Mouse (Mus musculus) testis, adult 2 months (tissue): ENCODE data around the gene Grin1.

ENCODE experiments used
- CTCF ChIP-seq: fragments of 200-500 bp; IDR thresholded peaks from 2 replicates; pipeline ENCODE4 v1.5.1; 2012; ENCODE audit warnings: low read depth, mild to moderate bottlenecking, inconsistent platforms, low read length, moderate library complexity; ENCODE audit not compliant: control insufficient read depth, insufficient read depth, insufficient replicate concordance
- POLR2A ChIP-seq: fragments of 200-500 bp; IDR thresholded peaks from 2 replicates; pipeline ENCODE4 v1.6.1; 2012; ENCODE audit warnings: low read depth, mild to moderate bottlenecking, inconsistent platforms, low read length, moderate library complexity; ENCODE audit not compliant: control insufficient read depth

- TF ChIP-seq CTCF (no peak), POLR2A (no peak)
Observed at GRCm38 (mm10) chr2:25350701-25351100, 31.7 kb upstream of the Grin1 start.
